Mouse (Mus musculus): Measurements from ENCODE around the gene Noct.
"Not testable (repeated sequence)": the region's sequence is repeated elsewhere in the genome, so short reads cannot be mapped to it uniquely, and the experiment has no call there.

DNA sequence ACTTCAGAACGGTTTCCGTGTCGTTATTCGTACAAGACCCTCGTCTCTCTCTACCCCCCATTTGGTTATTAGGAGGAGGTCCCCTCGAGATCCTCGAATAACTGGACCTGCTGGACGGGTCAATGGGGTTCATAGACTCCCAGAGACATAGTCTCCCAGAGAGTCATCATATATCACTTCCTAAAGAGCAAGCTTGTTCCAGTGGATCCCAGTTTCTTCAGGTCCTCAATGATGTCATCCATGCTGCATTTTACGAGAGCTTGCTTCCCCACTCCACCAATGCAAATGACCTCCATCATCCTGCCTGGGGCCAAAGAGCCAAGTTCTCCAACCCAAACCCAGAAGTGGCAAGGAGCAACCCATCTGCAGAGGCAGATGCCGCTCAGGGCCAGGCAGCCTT is 7.9 kb upstream of the Noct start:
- not testable (repeated sequence) for TF ChIP-seq CTCF (conservative IDR thresholded peaks at IDR 0.05; ENCODE audit: low read length); POU5F1 (IDR thresholded peaks at IDR 0.05; ENCODE audit: borderline replicate concordance, low read length); NANOG (IDR thresholded peaks at IDR 0.05; ENCODE audit: borderline replicate concordance, low read length)
